Mouse (Mus musculus): Measurements from ENCODE around the gene Tns4. TPM values are rescaled to one million over a fixed set of nuclear protein-coding genes. Genes with fewer than 3 reads are reported as not detected.
A peak's percentile ranks its signal among the peaks of the same experiment; 100 is the strongest.

The Tns4 gene
- polyA plus RNA-seq, 1 experiment, result not detected

- Histone ChIP-seq H3K27ac (ENCODE audit: insufficient read depth, low read depth, low read length) (no peak overlapping the region), H3K4me3 (ENCODE audit: insufficient read depth, low read depth, low read length) (no peak overlapping the region), H3K4me1 (ENCODE audit: control insufficient read depth, insufficient read depth, low read length) (peaks cover 10% of the 10 kb centered on the region)
- TF ChIP-seq POLR2A (IDR thresholded peaks at IDR 0.05; ENCODE audit: insufficient read depth, low read depth, low read length), result no peak
- no peak for TF ChIP-seq CTCF (IDR thresholded peaks at IDR 0.05; ENCODE audit: insufficient read depth, low read depth, low read length)
- WGBS, result 71% methylated on average over 2 of the region's 2 CpGs
Measured at GRCm38 (mm10) chr11:99047643-99048042, 41.5 kb downstream of the Tns4 start.

- no peak for TF ChIP-seq POLR2A (IDR thresholded peaks at IDR 0.05; ENCODE audit: insufficient read depth, low read depth, low read length)
- 55% methylated on average over 5 of the region's 5 CpGs for WGBS
- H3K27ac ChIP-seq (ENCODE audit: insufficient read depth, low read depth, low read length), result no peak overlapping the region
Measured at GRCm38 (mm10) chr11:99047120-99047519, 42.0 kb downstream of the Tns4 start.

GRCm38 (mm10) chr11:99045159-99045889, 43.8 kb downstream of the Tns4 start:
- Histone ChIP-seq H3K27ac (ENCODE audit: insufficient read depth, low read depth, low read length) (no peak overlapping the region), H3K4me3 (ENCODE audit: insufficient read depth, low read depth, low read length) (no peak overlapping the region), H3K4me1 (ENCODE audit: control insufficient read depth, insufficient read depth, low read length) (peaks cover 25% of the 10 kb centered on the region)
- no peak for TF ChIP-seq CTCF (IDR thresholded peaks at IDR 0.05; ENCODE audit: insufficient read depth, low read depth, low read length)
- TF ChIP-seq POLR2A (IDR thresholded peaks at IDR 0.05; ENCODE audit: insufficient read depth, low read depth, low read length), result no peak
- 88% methylated on average over 12 of the region's 12 CpGs for WGBS

More at GRCm38 (mm10) chr11:99047120-99047519, 42.0 kb downstream of the Tns4 start:
- peaks cover 10% of the 10 kb centered on the region for H3K4me1 ChIP-seq (ENCODE audit: control insufficient read depth, insufficient read depth, low read length)
- no peak overlapping the region for H3K4me3 ChIP-seq (ENCODE audit: insufficient read depth, low read depth, low read length)

- WGBS, result 98% methylated on average over 5 of the region's 5 CpGs
- TF ChIP-seq POLR2A (IDR thresholded peaks at IDR 0.05; ENCODE audit: insufficient read depth, low read depth, low read length) (no peak), CTCF (IDR thresholded peaks at IDR 0.05; ENCODE audit: insufficient read depth, low read depth, low read length) (no peak)
- no peak overlapping the region for H3K27ac ChIP-seq (ENCODE audit: insufficient read depth, low read depth, low read length)
- peaks cover 29% of the 10 kb centered on the region for H3K4me1 ChIP-seq (ENCODE audit: control insufficient read depth, insufficient read depth, low read length)
- H3K4me3 ChIP-seq (ENCODE audit: insufficient read depth, low read depth, low read length), result no peak overlapping the region
Measured at GRCm38 (mm10) chr11:99044306-99044705, 44.8 kb downstream of the Tns4 start.

GRCm38 (mm10) chr11:99043632-99044031, 45.5 kb downstream of the Tns4 start:
- WGBS, result 82% methylated on average over 6 of the region's 6 CpGs
- TF ChIP-seq POLR2A (IDR thresholded peaks at IDR 0.05; ENCODE audit: insufficient read depth, low read depth, low read length) (no peak), CTCF (IDR thresholded peaks at IDR 0.05; ENCODE audit: insufficient read depth, low read depth, low read length) (no peak)

GRCm38 (mm10) chr11:99042834-99043431, 46.2 kb downstream of the Tns4 start:
- Histone ChIP-seq H3K27ac (ENCODE audit: insufficient read depth, low read depth, low read length) (no peak overlapping the region), H3K4me1 (ENCODE audit: control insufficient read depth, insufficient read depth, low read length) (peaks cover 26% of the 10 kb centered on the region), H3K4me3 (ENCODE audit: insufficient read depth, low read depth, low read length) (no peak overlapping the region)
- TF ChIP-seq POLR2A (IDR thresholded peaks at IDR 0.05; ENCODE audit: insufficient read depth, low read depth, low read length), result no peak
- no peak for TF ChIP-seq CTCF (IDR thresholded peaks at IDR 0.05; ENCODE audit: insufficient read depth, low read depth, low read length)
- WGBS, result 60% methylated on average over 12 of the region's 12 CpGs

More at GRCm38 (mm10) chr11:99043632-99044031, 45.5 kb downstream of the Tns4 start:
- Histone ChIP-seq H3K4me1 (ENCODE audit: control insufficient read depth, insufficient read depth, low read length) (peaks cover 29% of the 10 kb centered on the region), H3K4me3 (ENCODE audit: insufficient read depth, low read depth, low read length) (no peak overlapping the region), H3K27ac (ENCODE audit: insufficient read depth, low read depth, low read length) (no peak overlapping the region)

- peak overlapping the region; percentile 44 for H3K4me3 ChIP-seq (ENCODE audit: insufficient read depth, low read depth, low read length)
- H3K27ac ChIP-seq (ENCODE audit: insufficient read depth, low read depth, low read length), result no peak overlapping the region
- TF ChIP-seq POLR2A (IDR thresholded peaks at IDR 0.05; ENCODE audit: insufficient read depth, low read depth, low read length), result no peak
- TF ChIP-seq CTCF (IDR thresholded peaks at IDR 0.05; ENCODE audit: insufficient read depth, low read depth, low read length), result no peak
- peaks cover 20% of the 10 kb centered on the region for H3K4me1 ChIP-seq (ENCODE audit: control insufficient read depth, insufficient read depth, low read length)
- WGBS, result 67% methylated on average over 16 of the region's 16 CpGs
Measured at GRCm38 (mm10) chr11:99041841-99042780, 47.0 kb downstream of the Tns4 start.

- H3K27ac ChIP-seq (ENCODE audit: insufficient read depth, low read depth, low read length), result no peak within 1 kb of the TSS
- H3K4me1 ChIP-seq (ENCODE audit: control insufficient read depth, insufficient read depth, low read length), result peaks cover 19% of the 10 kb centered on the region
- peak within 1 kb of the TSS; percentile 44 for H3K4me3 ChIP-seq (ENCODE audit: insufficient read depth, low read depth, low read length)
- TF ChIP-seq POLR2A (IDR thresholded peaks at IDR 0.05; ENCODE audit: insufficient read depth, low read depth, low read length) (no peak; the same call in 1 of the 2 replicates), CTCF (IDR thresholded peaks at IDR 0.05; ENCODE audit: insufficient read depth, low read depth, low read length) (no peak)
- WGBS, result under 1% methylated on average over 63 of the region's 63 CpGs
Measured at GRCm38 (mm10) chr11:99041051-99041729, 47.9 kb downstream of the Tns4 start, which contains the start of gene Igfbp4. Igfbp4 (plus strand) TSS chr11:99041244.
